Mouse (Mus musculus) midbrain, embryonic 15.5 days (tissue): ENCODE data around the gene Cbx4. TPM values are rescaled to one million over a fixed set of nuclear protein-coding genes. Genes with fewer than 3 reads are reported as not detected.
"Not testable (repeated sequence)": the region's sequence is repeated elsewhere in the genome, so short reads cannot be mapped to it uniquely, and the experiment has no call there.

Experiments
- ATAC-seq: fragments of 200-750 bp; cut with Nextera tagmentation; replicated peaks from 2 replicates; pipeline ENCODE4 v1.8.0; 2017; ENCODE audit warnings: moderate TSS enrichment
- H3K27ac ChIP-seq: fragments of 300-500 bp; sonication (generic); 2 replicates; pipeline ENCODE4 v1.5.1; 2015; ENCODE audit warnings: mild to moderate bottlenecking, inconsistent platforms
- H3K27me3 ChIP-seq: fragments of 300-500 bp; sonication (generic); replicated peaks from 2 replicates; pipeline ENCODE4 v1.6.1; 2015; ENCODE audit warnings: inconsistent platforms
- H3K36me3 ChIP-seq: fragments of 300-500 bp; sonication (generic); replicated peaks from 2 replicates; pipeline ENCODE4 v1.6.1; 2015; ENCODE audit warnings: inconsistent platforms
- H3K4me1 ChIP-seq: fragments of 300-500 bp; sonication (generic); 2 replicates; pipeline ENCODE4 v1.6.1; 2015; ENCODE audit warnings: inconsistent platforms
- H3K4me2 ChIP-seq: fragments of 300-500 bp; sonication (generic); 2 replicates; pipeline ENCODE4 v1.6.1; 2015; ENCODE audit warnings: inconsistent platforms, mild to moderate bottlenecking, moderate library complexity
- H3K4me3 ChIP-seq: fragments of 300-500 bp; sonication (generic); 2 replicates; pipeline ENCODE4 v1.5.1; 2015; ENCODE audit warnings: mild to moderate bottlenecking, inconsistent platforms
- H3K9ac ChIP-seq: fragments of 300-500 bp; sonication (generic); 2 replicates; pipeline ENCODE4 v1.6.1; 2015; ENCODE audit warnings: mild to moderate bottlenecking, inconsistent platforms
- H3K9me3 ChIP-seq: fragments of 300-500 bp; sonication (generic); 2 replicates; pipeline ENCODE4 v1.6.1; 2016; ENCODE audit warnings: inconsistent platforms
- WGBS: fragments of 180-500 bp; shearing (Covaris S2); methylation state at CpG from one replicate; pipeline ENCODE4 v1.1.7; 2015; ENCODE audit warnings: mixed read lengths; 5-methylcytosine and 5-hydroxymethylcytosine counted together
- polyA plus RNA-seq: library from polyadenylated mRNA; unstranded; fragments of >200 nt; fragmentation: Nextera tagmentation; extraction: Ambion mirVana; gene quantifications from 2 replicates; pipeline ENCODE4 v1.2.1, GENCODE M21; 2015

Cbx4 gene
- polyA plus RNA-seq, 1 experiment from 2014 or later, result 24.7 TPM

DNA sequence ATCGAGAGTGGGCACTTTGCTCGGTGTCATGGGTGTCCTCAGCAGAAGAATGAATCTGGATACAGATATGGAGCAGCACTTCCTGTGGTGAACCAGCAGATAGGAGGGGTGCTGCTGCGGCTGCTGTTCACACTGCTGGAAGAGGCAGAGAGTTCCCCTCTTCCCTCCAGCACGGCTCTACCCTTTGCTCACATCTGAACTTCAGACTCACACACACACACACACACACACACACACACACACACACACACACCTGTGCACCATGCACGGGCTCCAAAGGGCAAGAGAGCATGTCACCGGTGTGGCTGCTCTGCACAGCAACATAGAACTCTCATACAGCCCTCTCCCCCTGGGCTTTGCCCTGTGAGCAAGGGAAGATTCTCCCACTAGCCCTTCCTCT is 20.3 kb upstream of the Cbx4 start:
- ATAC-seq, result no peak
- peaks cover 7% of the 10 kb centered on the region; the same call in 1 of the 2 replicates for H3K4me1 ChIP-seq

DNA sequence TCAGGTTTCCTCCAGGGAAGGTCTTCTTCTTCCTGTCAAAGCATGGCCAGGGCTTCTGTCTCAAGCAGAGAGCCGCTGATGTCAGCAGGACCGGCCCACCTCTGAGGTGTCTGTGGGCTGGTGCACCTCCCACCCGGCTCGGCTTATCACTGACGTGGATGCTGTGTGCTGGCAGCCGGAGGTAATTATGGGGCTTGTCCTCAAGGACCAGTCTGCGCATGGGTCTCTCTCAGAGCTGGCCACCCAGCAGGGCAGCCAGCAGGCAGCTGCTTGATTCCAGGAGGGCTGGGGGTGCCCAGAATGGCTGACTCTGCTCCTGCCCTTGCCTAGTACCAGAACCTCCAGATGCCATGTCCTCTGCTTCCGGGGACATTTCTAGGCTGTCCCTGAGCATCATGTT is 19.7 kb upstream of the Cbx4 start:
- Histone ChIP-seq H3K27me3 (no peaks in the 10 kb centered on the region), H3K9me3 (no peaks in the 10 kb centered on the region), H3K4me2 (no peak overlapping the region), H3K36me3 (no peaks in the 10 kb centered on the region), H3K4me3 (no peak overlapping the region), H3K27ac (no peak overlapping the region), H3K9ac (no peak overlapping the region), H3K4me1 (peaks cover 7% of the 10 kb centered on the region; the same call in 1 of the 2 replicates)
- 53% methylated on average over 8 of the region's 8 CpGs for WGBS
- ATAC-seq, result no peak

More for the DNA sequence above, 20.3 kb upstream of the Cbx4 start:
- Histone ChIP-seq H3K4me3 (no peak overlapping the region), H3K9ac (no peak overlapping the region), H3K9me3 (no peaks in the 10 kb centered on the region), H3K36me3 (no peaks in the 10 kb centered on the region), H3K27me3 (no peaks in the 10 kb centered on the region), H3K4me2 (no peak overlapping the region), H3K27ac (no peak overlapping the region)
- WGBS, result 58% methylated on average over 6 of the region's 6 CpGs

DNA sequence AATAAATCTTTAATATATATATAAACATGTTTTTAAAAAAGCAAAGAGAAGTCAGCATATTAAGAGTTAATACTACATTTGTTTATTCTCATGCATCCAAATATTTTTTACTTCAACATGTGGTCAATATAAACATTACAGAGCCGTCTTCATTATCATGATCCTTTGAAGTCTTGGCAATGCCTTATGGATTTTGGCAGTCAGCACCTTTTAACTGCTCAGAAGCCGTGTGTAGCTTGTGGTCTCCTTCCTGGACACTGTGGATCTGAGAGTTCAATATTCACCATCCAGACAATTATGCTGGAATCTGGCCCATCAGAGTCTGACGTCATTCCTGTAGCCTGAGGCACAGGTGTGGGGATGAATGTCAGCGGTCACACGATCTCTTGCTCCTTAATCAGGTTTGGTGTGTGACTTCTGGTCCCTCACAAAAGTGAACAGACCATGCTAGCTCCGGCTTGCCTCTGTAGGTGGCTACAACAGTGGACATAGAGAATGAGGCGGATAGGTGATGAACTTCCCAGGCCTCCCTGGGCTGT is 19.1 kb upstream of the Cbx4 start:
- Histone ChIP-seq H3K4me3 (no peak overlapping the region), H3K9ac (no peak overlapping the region), H3K4me2 (no peak overlapping the region), H3K9me3 (no peaks in the 10 kb centered on the region), H3K27me3 (no peaks in the 10 kb centered on the region), H3K36me3 (no peaks in the 10 kb centered on the region), H3K4me1 (peaks cover 7% of the 10 kb centered on the region; the same call in 1 of the 2 replicates), H3K27ac (no peak overlapping the region)
- no peak for ATAC-seq
- 77% methylated on average over 7 of the region's 7 CpGs for WGBS

DNA sequence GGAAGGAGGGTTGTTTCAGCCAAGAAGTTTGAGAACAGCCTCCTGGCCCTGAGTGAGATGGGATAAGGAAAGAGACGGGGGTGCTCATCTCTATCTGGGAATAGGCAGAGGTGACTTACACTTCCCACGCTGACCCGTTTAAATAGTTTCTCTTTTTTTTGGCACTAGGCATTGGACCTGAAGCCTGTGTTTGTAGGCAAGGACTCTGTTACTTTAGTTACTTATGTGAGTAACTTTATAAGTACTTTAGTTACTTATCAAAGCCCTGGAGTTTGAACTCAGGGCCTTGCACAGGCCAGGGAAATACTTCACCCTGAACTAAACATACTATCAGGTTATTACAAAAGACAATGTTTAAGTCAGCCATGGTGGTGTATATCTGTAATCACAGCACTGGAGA is 18.0 kb upstream of the Cbx4 start:
- H3K4me3 ChIP-seq, result no peak overlapping the region
- ATAC-seq, result no peak
- H3K4me1 ChIP-seq, result peaks cover 7% of the 10 kb centered on the region; the same call in 1 of the 2 replicates
- no peak overlapping the region for H3K9ac ChIP-seq
- no peaks in the 10 kb centered on the region for H3K36me3 ChIP-seq
- no peak overlapping the region for H3K27ac ChIP-seq
- no peaks in the 10 kb centered on the region for H3K9me3 ChIP-seq
- WGBS, result 87% methylated on average over 3 of the region's 3 CpGs
- H3K27me3 ChIP-seq, result no peaks in the 10 kb centered on the region
- H3K4me2 ChIP-seq, result no peak overlapping the region

DNA sequence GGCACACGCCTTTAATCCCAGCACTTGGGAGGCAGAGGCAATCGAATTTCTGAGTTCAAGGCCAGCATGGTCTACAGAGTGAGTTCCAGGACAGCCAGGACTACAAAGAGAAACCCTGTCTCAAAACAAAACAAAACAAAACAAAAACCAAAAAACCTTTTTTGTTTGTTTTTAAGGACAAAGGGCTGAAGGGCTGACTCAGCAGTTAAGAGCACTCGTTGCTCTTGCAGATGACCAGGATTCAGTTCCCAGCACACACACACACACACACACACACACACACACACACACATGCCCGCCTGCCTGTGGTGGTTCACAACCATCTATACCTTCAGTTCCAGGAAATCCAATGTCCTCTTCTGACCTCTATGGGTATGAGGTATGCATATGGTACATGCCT is 14.3 kb upstream of the Cbx4 start:
- not testable (repeated sequence) for H3K27me3 ChIP-seq, H3K4me2 ChIP-seq, H3K9ac ChIP-seq, H3K4me3 ChIP-seq, ATAC-seq, H3K36me3 ChIP-seq, H3K27ac ChIP-seq, H3K4me1 ChIP-seq, H3K9me3 ChIP-seq
- WGBS, result 71% methylated on average over 4 of the region's 4 CpGs

DNA sequence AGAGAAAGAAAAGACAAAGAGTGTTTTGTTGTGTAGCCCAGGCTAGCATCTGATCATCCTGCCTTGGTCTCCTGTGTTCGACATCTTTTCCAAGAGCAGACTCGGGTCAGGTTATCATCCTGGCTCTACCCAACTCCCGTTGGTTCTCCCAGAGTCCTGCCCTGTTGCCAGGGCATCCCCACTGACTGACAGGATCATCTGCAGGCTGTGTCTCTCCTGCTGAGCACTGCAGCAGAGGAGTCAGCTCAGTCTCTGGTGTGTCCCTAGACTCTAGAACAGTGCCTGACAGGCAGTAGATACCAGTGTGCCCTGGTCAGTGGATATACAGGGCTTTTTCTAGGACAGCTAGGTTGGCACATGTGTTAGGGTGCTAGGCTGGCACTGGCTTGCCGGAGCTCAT is 12.2 kb upstream of the Cbx4 start:
- Histone ChIP-seq H3K27me3 (0 out of 2 replicates have a peak, but pooled peaks cover 3% of the 10 kb centered on the region), H3K4me2 (no peak overlapping the region), H3K36me3 (no peaks in the 10 kb centered on the region), H3K4me1 (peaks cover 7% of the 10 kb centered on the region), H3K4me3 (no peak overlapping the region), H3K9me3 (no peaks in the 10 kb centered on the region), H3K9ac (no peak overlapping the region), H3K27ac (no peak overlapping the region)
- 70% methylated on average over 4 of the region's 4 CpGs for WGBS
- ATAC-seq, result no peak

DNA sequence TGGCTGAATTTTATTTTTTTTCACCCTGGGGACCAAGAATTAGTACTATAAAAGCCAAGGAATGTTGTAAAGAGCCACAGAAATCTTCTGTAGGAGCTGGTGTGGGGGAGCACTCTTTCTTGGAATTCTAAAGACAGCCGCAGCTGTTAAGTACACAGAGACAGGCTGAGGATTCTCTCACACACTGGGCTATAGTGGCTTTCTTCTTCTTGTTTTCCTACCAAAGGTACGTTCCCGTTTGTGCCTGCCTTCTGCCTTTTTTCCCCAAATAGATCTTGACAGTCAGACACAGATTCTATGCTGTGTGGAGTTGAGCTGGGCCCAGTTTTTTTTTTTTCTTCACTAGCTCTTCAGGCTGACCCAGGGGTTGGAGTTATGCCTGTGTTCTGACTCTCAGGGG is 9.4 kb upstream of the Cbx4 start:
- ATAC-seq, result no peak
- no peaks in the 10 kb centered on the region for H3K36me3 ChIP-seq
- H3K27me3 ChIP-seq, result 0 out of 2 replicates have a peak, but pooled peaks cover 3% of the 10 kb centered on the region
- H3K4me2 ChIP-seq, result no peak overlapping the region
- no peak overlapping the region for H3K4me3 ChIP-seq
- no peak overlapping the region for H3K9ac ChIP-seq
- 30% methylated on average over 3 of the region's 3 CpGs for WGBS
- H3K9me3 ChIP-seq, result no peaks in the 10 kb centered on the region
- H3K27ac ChIP-seq, result no peak overlapping the region
- peaks cover 16% of the 10 kb centered on the region for H3K4me1 ChIP-seq

DNA sequence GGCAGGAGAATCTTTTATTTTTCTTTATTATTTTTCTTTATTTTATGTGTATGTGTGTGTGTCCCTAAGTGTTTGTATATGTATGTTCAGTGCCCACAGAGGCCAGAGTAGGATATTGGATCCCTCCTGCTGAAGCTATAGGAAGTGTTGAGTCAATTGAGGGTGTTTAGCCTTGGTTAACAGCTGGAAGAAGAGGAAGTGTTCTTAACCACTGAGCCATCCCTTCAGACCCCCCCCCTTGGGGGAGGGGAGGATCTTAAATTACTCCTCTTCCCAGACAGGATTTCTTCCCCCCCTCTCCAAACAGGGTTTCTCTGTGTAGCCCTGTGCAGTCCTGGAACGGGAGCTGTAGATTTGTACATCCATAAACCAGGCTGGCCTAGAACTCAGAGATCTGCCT is 7.3 kb upstream of the Cbx4 start:
- Histone ChIP-seq H3K36me3 (no peaks in the 10 kb centered on the region), H3K27ac (no peak overlapping the region), H3K27me3 (peaks cover 14% of the 10 kb centered on the region), H3K4me3 (no peak overlapping the region), H3K9me3 (no peaks in the 10 kb centered on the region), H3K9ac (no peak overlapping the region), H3K4me2 (no peak overlapping the region), H3K4me1 (peaks cover 36% of the 10 kb centered on the region)
- WGBS, result 80% methylated on average over 1 of the region's 1 CpGs
- ATAC-seq, result no peak

DNA sequence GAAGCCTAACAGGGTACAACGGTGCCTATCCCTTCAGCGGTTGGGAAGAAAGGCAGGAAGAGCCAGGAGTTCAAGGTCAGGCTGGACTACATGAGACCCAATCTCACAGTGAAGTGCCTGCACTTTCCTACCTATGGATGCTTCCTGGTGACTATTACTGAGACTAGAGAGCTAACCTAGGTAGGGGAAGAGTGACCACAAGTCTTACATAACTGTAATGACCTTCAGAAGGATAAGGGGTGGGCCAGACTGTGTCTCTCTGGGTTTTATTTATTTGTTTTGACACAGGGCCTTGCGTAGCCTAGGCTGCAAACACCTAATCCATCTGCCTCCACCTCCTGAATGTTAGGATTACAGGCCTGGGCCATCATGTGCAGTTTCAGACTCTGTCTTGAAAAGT is 6.3 kb upstream of the Cbx4 start:
- ATAC-seq, result no peak
- no peak overlapping the region for H3K4me2 ChIP-seq
- H3K27me3 ChIP-seq, result peaks cover 22% of the 10 kb centered on the region
- WGBS, result 83% methylated on average over 3 of the region's 3 CpGs
- H3K36me3 ChIP-seq, result no peaks in the 10 kb centered on the region
- no peak overlapping the region for H3K4me3 ChIP-seq
- no peak overlapping the region for H3K27ac ChIP-seq
- peaks cover 40% of the 10 kb centered on the region for H3K4me1 ChIP-seq
- H3K9ac ChIP-seq, result no peak overlapping the region
- no peaks in the 10 kb centered on the region for H3K9me3 ChIP-seq

DNA sequence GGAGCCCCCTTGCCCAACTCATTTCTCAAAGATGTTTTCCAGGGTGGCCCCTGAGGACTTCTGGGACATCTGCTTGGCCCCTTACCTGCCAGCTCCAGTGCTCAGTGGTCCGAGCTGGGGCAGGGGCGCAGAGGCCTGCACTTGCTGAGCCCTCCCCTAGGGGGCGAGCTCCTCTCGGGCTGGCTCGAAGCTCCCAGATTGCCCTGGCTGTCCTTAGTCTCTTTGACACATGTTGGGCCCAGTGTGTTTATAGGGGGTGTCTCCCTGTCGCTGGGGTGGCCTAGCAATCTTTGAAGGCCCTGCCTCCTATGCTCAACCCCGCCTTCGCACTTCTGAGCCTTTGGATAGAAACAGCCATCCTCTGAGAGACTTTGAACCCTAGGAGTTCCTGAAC is 5.6 kb upstream of the Cbx4 start:
- WGBS, result 3% methylated on average over 8 of the region's 8 CpGs
- ATAC-seq, result no peak
- Histone ChIP-seq H3K27me3 (peaks cover 27% of the 10 kb centered on the region), H3K9ac (0 out of 2 replicates have a peak overlapping the region, but pooled peaks have one; percentile 60), H3K4me3 (no peak overlapping the region), H3K4me1 (peaks cover 46% of the 10 kb centered on the region), H3K9me3 (no peaks in the 10 kb centered on the region), H3K27ac (no peak overlapping the region), H3K4me2 (peak overlapping the region; percentile 95), H3K36me3 (no peaks in the 10 kb centered on the region)

DNA sequence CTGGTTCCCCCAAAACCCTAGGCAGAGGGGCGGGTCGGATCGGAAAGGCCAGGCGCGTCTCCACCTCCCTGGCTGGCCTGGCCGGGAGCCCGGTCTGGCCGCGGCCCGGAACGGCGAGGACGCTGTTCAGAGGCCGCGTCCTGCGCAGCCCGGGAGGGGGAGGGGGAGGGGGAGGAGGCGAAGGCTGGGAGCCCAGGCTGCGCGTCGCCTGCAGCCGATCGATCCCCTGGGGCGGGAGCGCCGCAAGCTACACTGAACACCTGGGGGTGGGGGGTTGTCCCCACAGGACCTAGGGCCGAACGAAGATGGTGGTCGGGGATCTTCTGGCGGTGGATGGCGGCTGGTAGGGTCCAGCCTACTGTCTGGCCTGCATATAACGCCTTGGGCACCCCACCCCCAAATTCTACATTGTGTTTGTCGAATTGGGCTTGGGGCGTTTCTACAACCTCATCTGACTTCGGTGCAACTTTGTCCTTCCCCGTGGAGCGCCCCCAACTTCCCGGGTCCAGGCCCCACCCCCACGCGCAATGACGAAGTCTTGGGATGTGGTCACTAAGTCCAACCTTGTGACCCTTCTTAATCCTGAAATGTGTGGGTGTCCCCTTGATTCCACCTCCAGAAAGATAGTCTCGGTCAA is 5.1 kb upstream of the Cbx4 start:
- under 1% methylated on average over 39 of the region's 42 CpGs for WGBS
- peak; percentile 32 for ATAC-seq

DNA sequence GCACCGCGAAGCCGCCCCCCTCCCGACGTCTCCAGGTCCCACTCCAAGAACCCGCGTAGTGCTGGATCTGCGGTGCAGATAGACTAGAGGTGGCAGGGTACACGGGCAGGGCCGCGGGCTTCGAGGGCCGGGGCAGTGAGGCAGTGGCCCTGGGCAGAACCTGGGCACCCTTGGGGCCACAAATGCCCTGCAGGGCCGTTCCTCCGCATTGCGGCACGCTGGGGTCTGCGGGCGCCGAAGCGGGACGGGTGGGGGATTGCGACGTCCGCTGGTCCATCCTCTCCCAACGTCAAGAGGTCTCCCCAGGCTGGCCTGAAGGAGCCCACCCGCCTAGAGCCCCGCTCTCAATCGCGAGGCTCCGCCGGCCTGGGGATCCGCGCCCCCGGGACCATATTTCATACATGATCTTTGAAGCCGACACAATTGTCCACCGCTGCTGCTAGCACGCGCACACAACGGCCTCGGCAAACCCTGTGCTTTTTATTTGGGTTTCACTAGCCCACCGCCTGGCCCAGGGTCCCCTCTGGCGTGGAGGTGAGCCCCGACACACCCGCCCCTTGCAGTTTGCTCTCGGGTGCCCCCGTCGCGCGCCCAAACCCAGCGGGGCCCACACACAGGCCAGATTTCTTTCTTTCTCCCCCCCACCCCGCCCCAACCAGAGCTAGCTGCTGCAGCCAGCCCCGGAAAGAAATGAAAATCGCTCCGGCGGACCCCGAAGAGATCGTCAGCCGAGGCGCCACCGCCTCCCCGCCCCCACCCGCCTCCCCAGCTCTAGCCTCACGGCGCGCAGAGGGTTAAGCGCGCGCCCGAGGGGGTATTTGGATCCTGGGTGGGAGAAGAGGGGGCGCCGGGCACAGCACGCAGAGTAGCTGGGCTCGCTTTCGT is 4.3 kb upstream of the Cbx4 start:
- H3K4me3 ChIP-seq, result peak overlapping the region; percentile 47
- ATAC-seq, result no peak
- H3K27me3 ChIP-seq, result peaks cover 28% of the 10 kb centered on the region
- no peaks in the 10 kb centered on the region for H3K36me3 ChIP-seq
- peaks cover 43% of the 10 kb centered on the region for H3K4me1 ChIP-seq
- peak overlapping the region; percentile 60 for H3K9ac ChIP-seq
- H3K27ac ChIP-seq, result peak overlapping the region; percentile 46; the same call in 1 of the 2 replicates
- H3K9me3 ChIP-seq, result no peaks in the 10 kb centered on the region
- WGBS, result under 1% methylated on average over 75 of the region's 75 CpGs
- peak overlapping the region; percentile 95 for H3K4me2 ChIP-seq

More for the DNA sequence above, 5.1 kb upstream of the Cbx4 start:
- 0 out of 2 replicates have a peak overlapping the region, but pooled peaks have one; percentile 46 for H3K27ac ChIP-seq
- H3K27me3 ChIP-seq, result peaks cover 28% of the 10 kb centered on the region
- no peaks in the 10 kb centered on the region for H3K36me3 ChIP-seq
- H3K4me3 ChIP-seq, result peak overlapping the region; percentile 47
- peak overlapping the region; percentile 60 for H3K9ac ChIP-seq
- H3K4me2 ChIP-seq, result peak overlapping the region; percentile 95
- H3K9me3 ChIP-seq, result no peaks in the 10 kb centered on the region
- peaks cover 48% of the 10 kb centered on the region for H3K4me1 ChIP-seq
